Mouse (Mus musculus) testis, adult 2 months (tissue): ENCODE data around the gene Antxr1. TPM values are rescaled to one million over a fixed set of nuclear protein-coding genes. Genes with fewer than 3 reads are reported as not detected.

Experiments
- H3K27ac ChIP-seq: fragments of 200-500 bp; 2 replicates; pipeline ENCODE4 v1.5.1; 2012; ENCODE audit warnings: low read depth, low read length; ENCODE audit not compliant: control insufficient read depth, insufficient read depth
- H3K27me3 ChIP-seq: fragments of 200-500 bp; 2 replicates; pipeline ENCODE4 v1.6.1; 2012; ENCODE audit warnings: mild to moderate bottlenecking, low read length, moderate library complexity; ENCODE audit not compliant: control insufficient read depth, insufficient read depth
- H3K36me3 ChIP-seq: fragments of 200-500 bp; 2 replicates; pipeline ENCODE4 v1.6.1; 2012; ENCODE audit warnings: mild to moderate bottlenecking, low read length; ENCODE audit not compliant: control insufficient read depth, insufficient read depth
- H3K4me1 ChIP-seq: fragments of 200-500 bp; 2 replicates; pipeline ENCODE4 v1.6.1; 2012; ENCODE audit warnings: low read length; ENCODE audit not compliant: control insufficient read depth, insufficient read depth
- H3K4me3 ChIP-seq: fragments of 200-500 bp; 2 replicates; pipeline ENCODE4 v1.5.1; 2012; ENCODE audit warnings: low read depth, mild to moderate bottlenecking, low read length, moderate library complexity, mixed read lengths; ENCODE audit not compliant: control insufficient read depth
- CTCF ChIP-seq: fragments of 200-500 bp; IDR thresholded peaks from 2 replicates; pipeline ENCODE4 v1.5.1; 2012; ENCODE audit warnings: low read depth, mild to moderate bottlenecking, inconsistent platforms, low read length, moderate library complexity; ENCODE audit not compliant: control insufficient read depth, insufficient read depth, insufficient replicate concordance
- POLR2A ChIP-seq: fragments of 200-500 bp; IDR thresholded peaks from 2 replicates; pipeline ENCODE4 v1.6.1; 2012; ENCODE audit warnings: low read depth, mild to moderate bottlenecking, inconsistent platforms, low read length, moderate library complexity; ENCODE audit not compliant: control insufficient read depth
- polyA plus RNA-seq: library from polyadenylated mRNA; depleted of rRNA; stranded (reverse); fragments of >200 nt; gene quantifications from 2 replicates; pipeline ENCODE4 v1.2.3, GENCODE M21; 2012

The Antxr1 gene
- polyA plus RNA-seq, 1 experiment, result 0.62 TPM

- TF ChIP-seq CTCF, result no peak
- TF ChIP-seq POLR2A, result no peak
- no peaks in the 10 kb centered on the region for H3K27me3 ChIP-seq
- no peaks in the 10 kb centered on the region for H3K36me3 ChIP-seq
Measured at GRCm38 (mm10) chr6:87233111-87233510, 102.5 kb downstream of the Antxr1 start.

GRCm38 (mm10) chr6:87230041-87230440 is 105.6 kb downstream of the Antxr1 start:
- no peaks in the 10 kb centered on the region for H3K36me3 ChIP-seq
- no peaks in the 10 kb centered on the region for H3K27me3 ChIP-seq
- no peaks in the 10 kb centered on the region for H3K4me1 ChIP-seq
- H3K27ac ChIP-seq, result no peak overlapping the region
- no peak overlapping the region for H3K4me3 ChIP-seq
- no peak for TF ChIP-seq POLR2A
- no peak for TF ChIP-seq CTCF

More at GRCm38 (mm10) chr6:87233111-87233510, 102.5 kb downstream of the Antxr1 start:
- H3K4me3 ChIP-seq, result no peak overlapping the region
- H3K27ac ChIP-seq, result no peak overlapping the region
- H3K4me1 ChIP-seq, result no peaks in the 10 kb centered on the region

GRCm38 (mm10) chr6:87227940-87228339 is 107.7 kb downstream of the Antxr1 start:
- Histone ChIP-seq H3K4me3 (no peak overlapping the region), H3K4me1 (no peaks in the 10 kb centered on the region), H3K27me3 (no peaks in the 10 kb centered on the region), H3K27ac (no peak overlapping the region), H3K36me3 (no peaks in the 10 kb centered on the region)
- TF ChIP-seq CTCF (no peak), POLR2A (no peak)

DNA sequence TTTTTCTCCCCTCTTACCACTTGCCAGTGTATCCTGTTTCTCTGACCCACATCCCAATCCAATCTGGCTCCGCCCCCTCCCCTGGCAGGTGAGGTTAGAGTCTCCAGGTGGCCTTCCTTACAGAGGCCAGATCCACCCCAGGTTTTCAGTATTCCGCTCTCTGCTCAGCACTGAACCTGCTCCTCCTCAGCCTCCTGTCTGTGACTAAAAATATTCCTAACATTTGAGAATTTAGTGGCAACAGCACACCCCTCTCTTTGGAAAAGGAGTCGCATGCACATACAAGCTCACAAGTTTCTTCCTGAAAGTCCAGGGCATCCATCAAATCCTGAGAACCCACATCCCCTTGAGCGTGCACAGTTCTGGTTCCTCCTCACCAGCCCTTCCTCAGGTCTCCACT is 109.3 kb downstream of the Antxr1 start:
- Histone ChIP-seq H3K27me3 (no peaks in the 10 kb centered on the region), H3K4me1 (no peaks in the 10 kb centered on the region), H3K36me3 (no peaks in the 10 kb centered on the region), H3K27ac (no peak overlapping the region), H3K4me3 (no peak overlapping the region)
- TF ChIP-seq CTCF (no peak), POLR2A (no peak)

GRCm38 (mm10) chr6:87225286-87225685 is 110.3 kb downstream of the Antxr1 start:
- H3K27me3 ChIP-seq, result no peaks in the 10 kb centered on the region
- no peaks in the 10 kb centered on the region for H3K36me3 ChIP-seq
- H3K27ac ChIP-seq, result no peak overlapping the region
- no peak overlapping the region for H3K4me3 ChIP-seq
- H3K4me1 ChIP-seq, result no peaks in the 10 kb centered on the region
- TF ChIP-seq CTCF, result no peak
- TF ChIP-seq POLR2A, result no peak

GRCm38 (mm10) chr6:87222854-87223631 is 112.6 kb downstream of the Antxr1 start:
- Histone ChIP-seq H3K36me3 (no peaks in the 10 kb centered on the region), H3K4me3 (no peak overlapping the region), H3K27me3 (no peaks in the 10 kb centered on the region), H3K27ac (no peak overlapping the region), H3K4me1 (no peaks in the 10 kb centered on the region)
- TF ChIP-seq POLR2A (no peak), CTCF (no peak)

DNA sequence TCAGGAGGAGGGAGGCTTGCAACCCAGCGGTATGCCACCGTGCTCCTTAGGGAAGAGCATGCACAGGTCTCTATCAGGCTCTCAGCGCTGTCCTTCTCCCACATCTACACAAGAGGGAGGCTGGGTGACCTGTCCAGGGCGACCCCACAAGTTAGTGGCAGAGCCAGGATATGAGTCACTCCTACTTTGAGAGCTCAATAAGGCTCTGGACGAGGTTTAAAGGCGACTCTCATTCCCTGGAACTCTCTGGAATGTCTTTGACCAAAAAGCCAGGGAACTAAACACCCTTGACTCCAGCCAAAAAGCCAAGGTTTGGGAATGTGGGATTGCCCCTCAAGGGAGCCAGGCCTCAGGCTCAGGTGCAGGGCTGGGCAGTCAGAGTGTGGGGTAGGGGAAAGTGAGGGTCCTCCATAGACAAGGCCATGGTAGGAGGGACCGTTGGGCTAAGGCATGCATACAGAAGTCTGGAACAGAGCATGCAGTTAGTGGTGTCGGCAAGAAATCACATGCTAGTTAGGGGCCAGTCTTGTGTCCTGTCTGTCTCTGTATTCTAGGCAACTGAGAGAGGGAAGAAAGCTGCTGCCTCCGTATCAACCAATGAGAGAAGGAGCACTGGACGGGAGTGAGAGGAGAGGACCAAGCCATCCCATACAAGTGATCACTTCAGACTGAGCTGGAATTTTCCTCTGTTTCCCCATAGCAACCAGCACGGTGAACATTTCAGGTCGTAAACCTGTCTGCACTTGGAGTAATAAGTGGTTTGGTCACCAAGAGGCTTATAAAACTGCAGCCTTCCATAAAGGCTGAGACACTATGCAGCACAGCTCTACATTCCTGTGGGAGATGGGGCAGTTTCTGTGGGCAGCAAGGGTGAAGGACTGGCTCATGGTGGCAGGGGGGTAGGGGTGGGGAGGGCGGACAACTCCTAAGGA is 116.3 kb downstream of the Antxr1 start:
- H3K27ac ChIP-seq, result no peak overlapping the region
- no peak for TF ChIP-seq POLR2A
- TF ChIP-seq CTCF, result no peak
- no peaks in the 10 kb centered on the region for H3K36me3 ChIP-seq
- H3K27me3 ChIP-seq, result no peaks in the 10 kb centered on the region
- H3K4me3 ChIP-seq, result no peak overlapping the region
- no peaks in the 10 kb centered on the region; the same call in 1 of the 2 replicates for H3K4me1 ChIP-seq

DNA sequence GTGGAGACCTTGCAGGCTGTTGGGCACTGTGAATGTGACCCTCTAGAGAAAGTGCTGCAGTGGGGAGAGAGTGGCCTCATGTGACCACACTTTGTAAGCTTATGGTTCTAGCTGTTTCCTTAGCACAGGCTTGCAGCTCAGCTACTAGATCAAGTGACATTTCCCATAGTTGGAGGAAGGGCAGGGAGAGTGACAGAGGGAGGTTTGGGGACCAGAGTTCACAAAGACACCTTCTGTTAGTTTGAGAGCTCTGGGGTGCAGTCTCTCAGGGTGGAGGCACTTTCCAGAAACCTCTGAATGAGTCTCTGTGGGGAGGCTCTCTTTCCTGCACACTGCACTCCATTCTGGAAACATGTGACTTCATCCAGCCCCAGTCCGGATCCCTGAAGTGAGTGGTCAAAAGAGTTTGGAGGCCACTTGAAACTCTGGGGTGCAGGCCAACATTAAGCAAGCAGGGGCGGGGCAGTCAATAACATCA is 119.5 kb downstream of the Antxr1 start:
- Histone ChIP-seq H3K27ac (no peak overlapping the region), H3K4me1 (no peaks in the 10 kb centered on the region; the same call in 1 of the 2 replicates), H3K36me3 (no peaks in the 10 kb centered on the region), H3K4me3 (no peak overlapping the region), H3K27me3 (no peaks in the 10 kb centered on the region)
- no peak for TF ChIP-seq CTCF
- no peak for TF ChIP-seq POLR2A
